Mouse (Mus musculus): Measurements from ENCODE around the gene Parp6. TPM values are rescaled to one million over a fixed set of nuclear protein-coding genes. Genes with fewer than 3 reads are reported as not detected.

Parp6 gene
- polyA plus RNA-seq, 1 experiment from 2014 or later: 13.3 TPM

DNA sequence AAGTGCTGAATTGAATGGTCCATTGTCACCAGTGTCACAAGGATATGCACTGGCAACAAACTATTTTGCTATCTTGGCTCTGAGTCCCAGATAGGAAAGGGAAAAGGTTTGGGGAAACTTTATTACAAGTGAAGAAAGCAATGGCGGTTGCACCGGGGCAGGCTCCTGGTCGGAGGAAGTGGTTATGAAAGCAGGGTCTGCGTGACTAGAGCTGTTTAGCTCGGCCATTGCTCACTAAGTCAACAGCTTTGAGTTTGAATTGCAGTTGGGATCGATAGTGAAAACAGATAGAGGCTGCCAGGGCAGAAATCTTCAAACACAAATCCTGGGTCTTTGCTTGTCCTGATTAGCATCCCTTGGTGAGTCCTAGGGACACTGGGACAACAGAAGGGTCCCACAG is 50.8 kb downstream of the Parp6 start:
- Histone ChIP-seq H3K9me3 (ENCODE audit: control insufficient read depth, low read length) (no peaks in the 10 kb centered on the region), H3K4me1 (replicated peaks; ENCODE audit: control insufficient read depth, insufficient read depth) (no peaks in the 10 kb centered on the region), H3K4me3 (ENCODE audit: low read depth, low read length) (no peak overlapping the region), H3K27ac (replicated peaks) (no peak overlapping the region), H3K4me2 (replicated peaks; ENCODE audit: low read depth) (no peak overlapping the region), H3K27me3 (ENCODE audit: control insufficient read depth, insufficient read depth, low read length) (no peaks in the 10 kb centered on the region), H3K9ac (ENCODE audit: low read length) (no peak overlapping the region), H3K36me3 (ENCODE audit: control insufficient read depth, insufficient read depth, low read length) (peaks cover 33% of the 10 kb centered on the region)
- TF ChIP-seq EP300 (optimal IDR thresholded peaks at IDR 0.05) (no peak), CTCF (IDR thresholded peaks at IDR 0.05; ENCODE audit: low read depth) (no peak)
- DNase-seq (ENCODE audit: low spot score): no peak
- ATAC-seq (ENCODE audit: low FRiP score, low TSS enrichment): no peak
- WGBS: 60% methylated on average over 6 of the region's 6 CpGs

DNA sequence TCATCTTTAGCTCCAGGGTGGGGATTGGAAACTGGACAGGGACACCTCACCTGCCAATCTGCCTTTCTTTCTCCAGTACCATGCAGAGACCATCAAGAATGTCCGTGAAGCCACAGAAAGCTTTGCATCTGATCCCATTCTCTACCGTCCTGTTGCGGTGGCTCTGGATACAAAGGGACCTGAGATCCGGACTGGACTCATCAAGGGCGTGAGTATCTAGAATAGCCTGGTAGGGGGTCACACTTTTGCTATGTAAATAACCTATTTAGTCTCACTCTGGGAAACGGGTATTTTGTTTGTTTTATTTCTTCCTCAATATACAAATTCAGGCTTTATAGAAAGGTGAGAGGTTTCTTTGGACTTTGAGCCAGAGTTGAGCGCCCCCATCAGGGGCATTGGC is 51.4 kb downstream of the Parp6 start:
- Histone ChIP-seq H3K27ac (replicated peaks) (no peak overlapping the region), H3K27me3 (ENCODE audit: control insufficient read depth, insufficient read depth, low read length) (no peaks in the 10 kb centered on the region), H3K9me3 (ENCODE audit: control insufficient read depth, low read length) (no peaks in the 10 kb centered on the region), H3K4me2 (replicated peaks; ENCODE audit: low read depth) (no peak overlapping the region), H3K36me3 (ENCODE audit: control insufficient read depth, insufficient read depth, low read length) (peaks cover 34% of the 10 kb centered on the region), H3K4me3 (ENCODE audit: low read depth, low read length) (no peak overlapping the region), H3K9ac (ENCODE audit: low read length) (no peak overlapping the region), H3K4me1 (replicated peaks; ENCODE audit: control insufficient read depth, insufficient read depth) (no peaks in the 10 kb centered on the region)
- WGBS: 85% methylated on average over 7 of the region's 7 CpGs
- ATAC-seq (ENCODE audit: low FRiP score, low TSS enrichment) (no peak), DNase-seq (ENCODE audit: low spot score) (no peak)
- TF ChIP-seq EP300 (optimal IDR thresholded peaks at IDR 0.05) (no peak), CTCF (IDR thresholded peaks at IDR 0.05; ENCODE audit: low read depth) (no peak)

DNA sequence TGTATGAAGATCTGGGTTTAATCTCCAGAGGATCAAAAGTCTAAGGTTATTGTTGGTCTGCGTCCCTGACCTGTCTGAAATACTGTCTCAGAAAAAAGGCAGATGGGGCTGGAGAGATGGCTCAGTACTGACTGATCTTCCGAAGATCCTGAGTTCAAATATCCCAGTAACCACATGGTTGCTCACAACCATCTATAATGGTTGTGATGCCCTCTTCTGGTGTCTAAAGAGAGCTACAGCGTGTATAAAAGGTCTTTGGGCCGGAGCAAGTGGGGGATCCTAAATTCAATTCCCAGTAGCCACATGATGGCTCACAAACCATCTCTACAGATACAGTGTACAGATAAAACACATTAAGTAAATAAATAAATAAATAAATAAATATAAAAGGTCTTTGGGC is 52.1 kb downstream of the Parp6 start:
- Histone ChIP-seq H3K9me3 (ENCODE audit: control insufficient read depth, low read length) (no peaks in the 10 kb centered on the region), H3K27ac (replicated peaks) (no peak overlapping the region), H3K4me1 (replicated peaks; ENCODE audit: control insufficient read depth, insufficient read depth) (no peaks in the 10 kb centered on the region), H3K36me3 (ENCODE audit: control insufficient read depth, insufficient read depth, low read length) (peaks cover 39% of the 10 kb centered on the region), H3K9ac (ENCODE audit: low read length) (no peak overlapping the region), H3K4me2 (replicated peaks; ENCODE audit: low read depth) (no peak overlapping the region), H3K27me3 (ENCODE audit: control insufficient read depth, insufficient read depth, low read length) (no peaks in the 10 kb centered on the region), H3K4me3 (ENCODE audit: low read depth, low read length) (no peak overlapping the region)
- TF ChIP-seq EP300 (optimal IDR thresholded peaks at IDR 0.05) (no peak), CTCF (IDR thresholded peaks at IDR 0.05; ENCODE audit: low read depth) (peak; percentile 67)
- 76% methylated on average over 4 of the region's 4 CpGs for WGBS
- DNase-seq (ENCODE audit: low spot score) (no peak), ATAC-seq (ENCODE audit: low FRiP score, low TSS enrichment) (no peak)

DNA sequence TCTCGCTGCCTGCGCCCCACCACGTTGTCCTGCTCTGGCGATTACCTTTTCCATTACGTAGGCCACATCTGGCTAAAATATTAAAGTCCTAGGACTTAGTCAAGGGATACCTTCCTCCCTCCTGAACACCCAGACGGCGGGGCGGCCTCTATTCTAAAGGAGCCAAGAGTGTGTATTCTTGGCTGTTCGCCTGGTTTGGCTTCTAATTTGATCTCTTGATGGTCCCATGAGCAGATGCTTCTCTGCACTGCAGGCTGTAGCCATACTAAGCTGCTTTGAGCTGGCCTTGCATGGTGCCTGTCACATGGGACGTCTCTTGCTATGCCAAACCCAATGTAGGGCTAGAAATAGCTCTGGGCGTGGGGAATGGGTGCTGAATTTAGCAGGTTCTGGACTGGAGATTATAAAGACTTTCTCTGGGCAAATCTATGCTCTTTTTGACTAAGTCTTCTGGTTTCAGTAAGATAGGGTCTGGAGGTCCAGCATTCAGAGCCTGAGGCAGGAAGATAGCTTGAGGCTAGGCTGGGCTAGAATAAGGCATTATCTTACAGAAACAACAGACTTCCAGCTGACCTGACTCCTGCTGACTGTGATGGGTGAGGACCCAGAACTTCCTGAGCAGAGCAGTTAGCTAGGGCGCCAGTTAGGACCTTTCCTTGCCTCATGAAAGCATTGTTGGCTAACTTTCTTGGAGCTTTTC is 55.3 kb downstream of the Parp6 start:
- Histone ChIP-seq H3K4me1 (replicated peaks; ENCODE audit: control insufficient read depth, insufficient read depth) (no peaks in the 10 kb centered on the region), H3K27me3 (ENCODE audit: control insufficient read depth, insufficient read depth, low read length) (no peaks in the 10 kb centered on the region), H3K36me3 (ENCODE audit: control insufficient read depth, insufficient read depth, low read length) (peaks cover 51% of the 10 kb centered on the region), H3K4me3 (ENCODE audit: low read depth, low read length) (no peak overlapping the region), H3K9me3 (ENCODE audit: control insufficient read depth, low read length) (no peaks in the 10 kb centered on the region), H3K9ac (ENCODE audit: low read length) (no peak overlapping the region), H3K4me2 (replicated peaks; ENCODE audit: low read depth) (no peak overlapping the region), H3K27ac (replicated peaks) (no peak overlapping the region)
- TF ChIP-seq CTCF (IDR thresholded peaks at IDR 0.05; ENCODE audit: low read depth) (no peak), EP300 (optimal IDR thresholded peaks at IDR 0.05) (no peak)
- 85% methylated on average over 12 of the region's 12 CpGs for WGBS
- DNase-seq (ENCODE audit: low spot score) (no peak), ATAC-seq (ENCODE audit: low FRiP score, low TSS enrichment) (no peak)

DNA sequence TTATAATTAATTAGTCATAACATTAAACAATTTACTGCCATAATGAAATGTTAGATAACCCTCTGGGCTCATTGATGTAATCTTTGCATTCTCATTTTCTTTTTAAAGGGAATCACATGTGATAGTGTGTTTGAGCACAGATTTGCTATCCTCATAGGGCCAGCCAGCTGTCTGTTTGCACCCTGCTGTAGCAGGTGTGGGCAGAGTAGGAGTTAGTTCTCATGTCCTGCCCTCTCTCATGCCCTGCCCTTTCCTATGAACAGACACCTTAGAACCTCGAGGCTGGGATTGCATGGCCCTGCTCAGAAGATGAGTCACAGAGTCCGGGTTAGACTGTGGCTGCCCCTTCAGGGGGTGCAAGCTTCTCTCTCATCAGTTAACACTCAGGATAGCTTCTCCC is 56.3 kb downstream of the Parp6 start:
- Histone ChIP-seq H3K4me2 (replicated peaks; ENCODE audit: low read depth) (no peak overlapping the region), H3K4me1 (replicated peaks; ENCODE audit: control insufficient read depth, insufficient read depth) (no peaks in the 10 kb centered on the region), H3K4me3 (ENCODE audit: low read depth, low read length) (no peak overlapping the region), H3K9ac (ENCODE audit: low read length) (no peak overlapping the region), H3K27ac (replicated peaks) (no peak overlapping the region), H3K27me3 (ENCODE audit: control insufficient read depth, insufficient read depth, low read length) (no peaks in the 10 kb centered on the region), H3K36me3 (ENCODE audit: control insufficient read depth, insufficient read depth, low read length) (peaks cover 47% of the 10 kb centered on the region), H3K9me3 (ENCODE audit: control insufficient read depth, low read length) (no peaks in the 10 kb centered on the region)
- no peak for TF ChIP-seq EP300 (optimal IDR thresholded peaks at IDR 0.05)
- TF ChIP-seq CTCF (IDR thresholded peaks at IDR 0.05; ENCODE audit: low read depth): no peak
- no peak for DNase-seq (ENCODE audit: low spot score)
- 52% methylated on average over 2 of the region's 2 CpGs for WGBS
- no peak for ATAC-seq (ENCODE audit: low FRiP score, low TSS enrichment)

DNA sequence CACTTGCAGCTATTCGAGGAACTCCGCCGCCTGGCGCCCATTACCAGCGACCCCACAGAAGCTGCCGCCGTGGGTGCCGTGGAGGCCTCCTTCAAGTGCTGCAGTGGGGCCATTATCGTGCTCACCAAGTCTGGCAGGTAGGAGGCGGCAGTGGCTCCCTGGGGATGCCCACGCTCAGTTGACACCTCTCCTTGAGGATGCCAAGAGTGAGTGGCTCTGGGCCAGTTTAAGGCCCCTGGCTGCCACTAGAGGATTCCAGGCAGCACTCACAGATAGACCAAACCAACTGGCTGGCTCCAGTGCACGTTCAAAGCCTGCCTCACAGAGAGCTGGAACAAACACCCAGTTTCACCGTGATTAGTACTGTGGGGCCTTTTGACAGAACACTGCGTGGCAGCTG is 58.5 kb downstream of the Parp6 start:
- no peak overlapping the region for H3K9ac ChIP-seq (ENCODE audit: low read length)
- no peaks in the 10 kb centered on the region for H3K9me3 ChIP-seq (ENCODE audit: control insufficient read depth, low read length)
- no peaks in the 10 kb centered on the region for H3K27me3 ChIP-seq (ENCODE audit: control insufficient read depth, insufficient read depth, low read length)
- no peak for ATAC-seq (ENCODE audit: low FRiP score, low TSS enrichment)
- no peak overlapping the region for H3K27ac ChIP-seq (replicated peaks)
- peaks cover 1% of the 10 kb centered on the region; the same call in 1 of the 2 replicates for H3K4me1 ChIP-seq (replicated peaks; ENCODE audit: control insufficient read depth, insufficient read depth)
- H3K36me3 ChIP-seq (ENCODE audit: control insufficient read depth, insufficient read depth, low read length): peaks cover 37% of the 10 kb centered on the region
- H3K4me3 ChIP-seq (ENCODE audit: low read depth, low read length): no peak overlapping the region
- no peak for DNase-seq (ENCODE audit: low spot score)
- H3K4me2 ChIP-seq (replicated peaks; ENCODE audit: low read depth): no peak overlapping the region
- WGBS: 85% methylated on average over 14 of the region's 14 CpGs
- TF ChIP-seq CTCF (IDR thresholded peaks at IDR 0.05; ENCODE audit: low read depth) (no peak), EP300 (optimal IDR thresholded peaks at IDR 0.05) (no peak)
